Mouse (Mus musculus): ENCODE data around the gene Pclo. TPM values are rescaled to one million over a fixed set of nuclear protein-coding genes. Genes with fewer than 3 reads are reported as not detected.
"Not testable (repeated sequence)": the region's sequence is repeated elsewhere in the genome, so short reads cannot be mapped to it uniquely, and the experiment has no call there.

Pclo gene
- polyA plus RNA-seq, 1 experiment: 0.47 TPM

GRCm38 (mm10) chr5:14766686-14767085, 252.0 kb downstream of the Pclo start:
- no peaks in the 10 kb centered on the region for H3K4me1 ChIP-seq (ENCODE audit: control insufficient read depth, insufficient read depth, low read length)
- H3K4me3 ChIP-seq (ENCODE audit: insufficient read depth, low read length): no peak overlapping the region
- no peak for TF ChIP-seq CTCF (IDR thresholded peaks at IDR 0.05; ENCODE audit: borderline replicate concordance, insufficient read depth, low read length)
- TF ChIP-seq POLR2A (IDR thresholded peaks at IDR 0.05; ENCODE audit: low read depth, low read length): no peak
- no peak overlapping the region for H3K27ac ChIP-seq (ENCODE audit: insufficient read depth, low read length)

GRCm38 (mm10) chr5:14782362-14783082, 267.8 kb downstream of the Pclo start:
- TF ChIP-seq POLR2A (IDR thresholded peaks at IDR 0.05; ENCODE audit: low read depth, low read length): no peak
- TF ChIP-seq CTCF (IDR thresholded peaks at IDR 0.05; ENCODE audit: borderline replicate concordance, insufficient read depth, low read length): no peak
- Histone ChIP-seq H3K27ac (ENCODE audit: insufficient read depth, low read length) (no peak overlapping the region), H3K4me3 (ENCODE audit: insufficient read depth, low read length) (no peak overlapping the region), H3K4me1 (ENCODE audit: control insufficient read depth, insufficient read depth, low read length) (no peaks in the 10 kb centered on the region)

GRCm38 (mm10) chr5:14793891-14794290, 279.2 kb downstream of the Pclo start:
- Histone ChIP-seq H3K4me1 (ENCODE audit: control insufficient read depth, insufficient read depth, low read length) (no peaks in the 10 kb centered on the region), H3K27ac (ENCODE audit: insufficient read depth, low read length) (no peak overlapping the region), H3K4me3 (ENCODE audit: insufficient read depth, low read length) (no peak overlapping the region)
- TF ChIP-seq CTCF (IDR thresholded peaks at IDR 0.05; ENCODE audit: borderline replicate concordance, insufficient read depth, low read length): no peak
- TF ChIP-seq POLR2A (IDR thresholded peaks at IDR 0.05; ENCODE audit: low read depth, low read length): no peak

GRCm38 (mm10) chr5:14807136-14807535, 292.4 kb downstream of the Pclo start:
- Histone ChIP-seq H3K4me1 (ENCODE audit: control insufficient read depth, insufficient read depth, low read length) (no peaks in the 10 kb centered on the region), H3K27ac (ENCODE audit: insufficient read depth, low read length) (no peak overlapping the region), H3K4me3 (ENCODE audit: insufficient read depth, low read length) (no peak overlapping the region)
- no peak for TF ChIP-seq POLR2A (IDR thresholded peaks at IDR 0.05; ENCODE audit: low read depth, low read length)
- TF ChIP-seq CTCF (IDR thresholded peaks at IDR 0.05; ENCODE audit: borderline replicate concordance, insufficient read depth, low read length): peak; percentile 53; the same call in 1 of the 2 replicates

- no peak overlapping the region for H3K27ac ChIP-seq (ENCODE audit: insufficient read depth, low read length)
- TF ChIP-seq CTCF (IDR thresholded peaks at IDR 0.05; ENCODE audit: borderline replicate concordance, insufficient read depth, low read length) (no peak), POLR2A (IDR thresholded peaks at IDR 0.05; ENCODE audit: low read depth, low read length) (no peak)
- H3K4me3 ChIP-seq (ENCODE audit: insufficient read depth, low read length): no peak overlapping the region
- no peaks in the 10 kb centered on the region for H3K4me1 ChIP-seq (ENCODE audit: control insufficient read depth, insufficient read depth, low read length)
These were observed 318.6 kb downstream of the Pclo start for GRCm38 (mm10) chr5:14833165-14833860.

- Histone ChIP-seq H3K4me3 (ENCODE audit: insufficient read depth, low read length) (no peak overlapping the region), H3K27ac (ENCODE audit: insufficient read depth, low read length) (no peak overlapping the region), H3K4me1 (ENCODE audit: control insufficient read depth, insufficient read depth, low read length) (no peaks in the 10 kb centered on the region)
- no peak for TF ChIP-seq POLR2A (IDR thresholded peaks at IDR 0.05; ENCODE audit: low read depth, low read length)
- no peak for TF ChIP-seq CTCF (IDR thresholded peaks at IDR 0.05; ENCODE audit: borderline replicate concordance, insufficient read depth, low read length)
These were observed 319.7 kb downstream of the Pclo start for GRCm38 (mm10) chr5:14834155-14834991.

GRCm38 (mm10) chr5:14853650-14854049, 338.9 kb downstream of the Pclo start:
- Histone ChIP-seq H3K4me1 (ENCODE audit: control insufficient read depth, insufficient read depth, low read length) (no peaks in the 10 kb centered on the region), H3K4me3 (ENCODE audit: insufficient read depth, low read length) (no peak overlapping the region), H3K27ac (ENCODE audit: insufficient read depth, low read length) (no peak overlapping the region)
- TF ChIP-seq CTCF (IDR thresholded peaks at IDR 0.05; ENCODE audit: borderline replicate concordance, insufficient read depth, low read length) (no peak), POLR2A (IDR thresholded peaks at IDR 0.05; ENCODE audit: low read depth, low read length) (no peak)

GRCm38 (mm10) chr5:14885291-14885690, 370.6 kb downstream of the Pclo start:
- not testable (repeated sequence) for H3K4me1 ChIP-seq (ENCODE audit: control insufficient read depth, insufficient read depth, low read length); H3K27ac ChIP-seq (ENCODE audit: insufficient read depth, low read length); H3K4me3 ChIP-seq (ENCODE audit: insufficient read depth, low read length)

GRCm38 (mm10) chr5:14892242-14892641, 377.5 kb downstream of the Pclo start:
- Histone ChIP-seq H3K27ac (ENCODE audit: insufficient read depth, low read length) (no peak overlapping the region), H3K4me3 (ENCODE audit: insufficient read depth, low read length) (no peak overlapping the region), H3K4me1 (ENCODE audit: control insufficient read depth, insufficient read depth, low read length) (no peaks in the 10 kb centered on the region)
- TF ChIP-seq POLR2A (IDR thresholded peaks at IDR 0.05; ENCODE audit: low read depth, low read length) (no peak), CTCF (IDR thresholded peaks at IDR 0.05; ENCODE audit: borderline replicate concordance, insufficient read depth, low read length) (no peak)

- not testable (repeated sequence) for H3K27ac ChIP-seq (ENCODE audit: insufficient read depth, low read length); H3K4me3 ChIP-seq (ENCODE audit: insufficient read depth, low read length); H3K4me1 ChIP-seq (ENCODE audit: control insufficient read depth, insufficient read depth, low read length)
These were observed 388.8 kb downstream of the Pclo start for GRCm38 (mm10) chr5:14903539-14903938.

Measured in embryonic fibroblast, embryonic 13.5 days (primary cell).